Mouse (Mus musculus): ENCODE measurements around the gene Sgsm1.

DNA sequence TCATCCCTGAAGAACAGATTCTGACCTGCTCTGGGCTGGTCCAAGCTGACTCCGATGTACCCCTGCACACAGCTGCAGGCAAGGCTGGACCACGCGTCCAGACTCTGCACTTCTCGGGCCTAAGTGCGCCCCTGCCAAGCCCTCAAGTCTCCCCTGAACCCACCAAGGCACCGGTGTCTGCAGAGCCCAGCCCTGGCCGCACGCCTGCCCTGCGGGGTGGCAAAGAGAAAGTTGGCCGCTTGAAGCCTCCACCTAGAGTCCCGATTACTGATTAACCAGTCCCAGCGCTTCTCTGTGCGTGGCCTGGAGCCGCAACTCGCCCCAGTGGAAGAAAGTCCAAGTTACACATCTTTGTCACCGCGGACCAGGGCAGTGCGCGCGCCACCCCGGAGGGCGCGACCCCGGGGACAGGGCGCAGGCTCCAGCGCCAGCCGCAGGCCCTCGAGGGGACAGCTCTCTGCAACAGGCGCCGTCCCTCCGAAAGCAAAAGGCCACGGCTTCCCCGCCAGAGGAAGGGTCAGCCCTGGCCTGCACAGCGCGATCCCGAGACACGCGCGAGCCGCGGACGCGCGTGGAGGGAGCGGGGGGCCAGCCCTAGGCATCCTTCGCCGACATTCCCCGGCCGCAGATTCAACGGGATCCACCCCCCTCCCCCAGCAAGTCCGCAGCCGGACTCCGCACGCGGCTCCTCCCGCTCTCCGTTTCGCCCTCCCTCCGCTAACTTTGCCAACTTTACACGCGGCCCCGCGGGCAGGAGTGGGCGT lies 90.0 kb downstream of the Sgsm1 start:
- TF ChIP-seq CTCF (conservative IDR thresholded peaks at IDR 0.05; ENCODE audit: insufficient read depth, insufficient read length, low read depth, low read length): 0 out of 2 replicates have a peak, but pooled peaks have one; percentile 14
- TF ChIP-seq POLR2A (IDR thresholded peaks at IDR 0.05; ENCODE audit: low read depth, low read length): no peak
